Mouse (Mus musculus): ENCODE results near the gene Gm19345. TPM values are rescaled to one million over a fixed set of nuclear protein-coding genes. Genes with fewer than 3 reads are reported as not detected.

Gm19345 gene
- polyA plus RNA-seq (2012), result not detected in 2 replicates

GRCm38 (mm10) chr7:19851858-19852570 lies at the start of gene Gm19345:
Gene Gm19345, plus strand, starts transcription at chr7:19852003.
- Histone ChIP-seq H3K36me3 (ENCODE audit: control insufficient read depth) (no peaks in the 10 kb centered on the region), H3K4me3 (replicated peaks) (no peak within 1 kb of the TSS), H3K27me3 (ENCODE audit: control insufficient read depth) (peaks cover 14% of the 10 kb centered on the region), H3K4me1 (ENCODE audit: control insufficient read depth) (0 out of 2 replicates have a peak, but pooled peaks cover 3% of the 10 kb centered on the region), H3K9me3 (ENCODE audit: control insufficient read depth, low read length) (peaks cover 3% of the 10 kb centered on the region)
- TF ChIP-seq GATA1 (IDR thresholded peaks at IDR 0.05; ENCODE audit: low read length) (no peak), TAL1 (IDR thresholded peaks at IDR 0.05; ENCODE audit: low read length) (no peak)

- Histone ChIP-seq H3K27me3 (ENCODE audit: control insufficient read depth) (no peaks in the 10 kb centered on the region), H3K9me3 (ENCODE audit: control insufficient read depth, low read length) (no peaks in the 10 kb centered on the region), H3K4me1 (ENCODE audit: control insufficient read depth) (no peaks in the 10 kb centered on the region), H3K36me3 (ENCODE audit: control insufficient read depth) (no peaks in the 10 kb centered on the region), H3K4me3 (replicated peaks) (no peak overlapping the region)
- no peak for TF ChIP-seq GATA1 (IDR thresholded peaks at IDR 0.05; ENCODE audit: low read length)
- no peak for TF ChIP-seq TAL1 (IDR thresholded peaks at IDR 0.05; ENCODE audit: low read length)
Observed at GRCm38 (mm10) chr7:19802995-19803394, 48.8 kb upstream of the Gm19345 start.

GRCm38 (mm10) chr7:19806356-19806969 lies 45.3 kb upstream of the Gm19345 start:
- Histone ChIP-seq H3K27me3 (ENCODE audit: control insufficient read depth) (peaks cover 5% of the 10 kb centered on the region; the same call in 1 of the 2 replicates), H3K4me1 (ENCODE audit: control insufficient read depth) (peaks cover 6% of the 10 kb centered on the region), H3K9me3 (ENCODE audit: control insufficient read depth, low read length) (no peaks in the 10 kb centered on the region), H3K36me3 (ENCODE audit: control insufficient read depth) (no peaks in the 10 kb centered on the region; the same call in 1 of the 2 replicates), H3K4me3 (replicated peaks) (no peak overlapping the region)
- TF ChIP-seq TAL1 (IDR thresholded peaks at IDR 0.05; ENCODE audit: low read length) (no peak), GATA1 (IDR thresholded peaks at IDR 0.05; ENCODE audit: low read length) (no peak)

- no peak for TF ChIP-seq TAL1 (IDR thresholded peaks at IDR 0.05; ENCODE audit: low read length)
- no peak for TF ChIP-seq GATA1 (IDR thresholded peaks at IDR 0.05; ENCODE audit: low read length)
- Histone ChIP-seq H3K27me3 (ENCODE audit: control insufficient read depth) (peaks cover 6% of the 10 kb centered on the region; the same call in 1 of the 2 replicates), H3K4me1 (ENCODE audit: control insufficient read depth) (peaks cover 6% of the 10 kb centered on the region), H3K36me3 (ENCODE audit: control insufficient read depth) (no peaks in the 10 kb centered on the region; the same call in 1 of the 2 replicates), H3K9me3 (ENCODE audit: control insufficient read depth, low read length) (no peaks in the 10 kb centered on the region), H3K4me3 (replicated peaks) (no peak overlapping the region)
Observed at GRCm38 (mm10) chr7:19809369-19809768, 42.4 kb upstream of the Gm19345 start.

- H3K9me3 ChIP-seq (ENCODE audit: control insufficient read depth, low read length), result no peaks in the 10 kb centered on the region
- no peak for TF ChIP-seq TAL1 (IDR thresholded peaks at IDR 0.05; ENCODE audit: low read length)
- H3K27me3 ChIP-seq (ENCODE audit: control insufficient read depth), result peaks cover 14% of the 10 kb centered on the region
- H3K36me3 ChIP-seq (ENCODE audit: control insufficient read depth), result no peaks in the 10 kb centered on the region; the same call in 1 of the 2 replicates
- peaks cover 9% of the 10 kb centered on the region for H3K4me1 ChIP-seq (ENCODE audit: control insufficient read depth)
- H3K4me3 ChIP-seq (replicated peaks), result no peak overlapping the region
Observed at GRCm38 (mm10) chr7:19811114-19811513, 40.7 kb upstream of the Gm19345 start.

- no peaks in the 10 kb centered on the region; the same call in 1 of the 2 replicates for H3K36me3 ChIP-seq (ENCODE audit: control insufficient read depth)
- H3K4me1 ChIP-seq (ENCODE audit: control insufficient read depth), result peaks cover 10% of the 10 kb centered on the region
Observed at GRCm38 (mm10) chr7:19813161-19813560, 38.6 kb upstream of the Gm19345 start.

GRCm38 (mm10) chr7:19813579-19814122 lies 38.2 kb upstream of the Gm19345 start:
- Histone ChIP-seq H3K9me3 (ENCODE audit: control insufficient read depth, low read length) (no peaks in the 10 kb centered on the region), H3K4me3 (replicated peaks) (no peak overlapping the region), H3K4me1 (ENCODE audit: control insufficient read depth) (peaks cover 10% of the 10 kb centered on the region), H3K36me3 (ENCODE audit: control insufficient read depth) (no peaks in the 10 kb centered on the region; the same call in 1 of the 2 replicates), H3K27me3 (ENCODE audit: control insufficient read depth) (peaks cover 30% of the 10 kb centered on the region)
- TF ChIP-seq TAL1 (IDR thresholded peaks at IDR 0.05; ENCODE audit: low read length), result no peak
- no peak for TF ChIP-seq GATA1 (IDR thresholded peaks at IDR 0.05; ENCODE audit: low read length)

More at GRCm38 (mm10) chr7:19813161-19813560, 38.6 kb upstream of the Gm19345 start:
- TF ChIP-seq GATA1 (IDR thresholded peaks at IDR 0.05; ENCODE audit: low read length) (no peak), TAL1 (IDR thresholded peaks at IDR 0.05; ENCODE audit: low read length) (no peak)
- H3K27me3 ChIP-seq (ENCODE audit: control insufficient read depth), result peaks cover 30% of the 10 kb centered on the region
- no peak overlapping the region for H3K4me3 ChIP-seq (replicated peaks)
- no peaks in the 10 kb centered on the region for H3K9me3 ChIP-seq (ENCODE audit: control insufficient read depth, low read length)

- H3K27me3 ChIP-seq (ENCODE audit: control insufficient read depth), result peaks cover 30% of the 10 kb centered on the region
- no peak for TF ChIP-seq TAL1 (IDR thresholded peaks at IDR 0.05; ENCODE audit: low read length)
- TF ChIP-seq GATA1 (IDR thresholded peaks at IDR 0.05; ENCODE audit: low read length), result no peak
- H3K9me3 ChIP-seq (ENCODE audit: control insufficient read depth, low read length), result peaks cover 4% of the 10 kb centered on the region; the same call in 1 of the 2 replicates
- H3K4me1 ChIP-seq (ENCODE audit: control insufficient read depth), result peaks cover 10% of the 10 kb centered on the region
- no peaks in the 10 kb centered on the region; the same call in 1 of the 2 replicates for H3K36me3 ChIP-seq (ENCODE audit: control insufficient read depth)
- peak overlapping the region; percentile 22 for H3K4me3 ChIP-seq (replicated peaks)
Observed at GRCm38 (mm10) chr7:19815296-19816223, 36.2 kb upstream of the Gm19345 start.

All from erythroblast, embryonic 14.5 days (primary cell).